Mouse (Mus musculus) bone marrow macrophage, adult 2 months (primary cell): ENCODE results near the gene Gm3755. TPM values are rescaled to one million over a fixed set of nuclear protein-coding genes. Genes with fewer than 3 reads are reported as not detected.
"Not testable (repeated sequence)": the region's sequence is repeated elsewhere in the genome, so short reads cannot be mapped to it uniquely, and the experiment has no call there.

Experiments used
- H3K27ac ChIP-seq: 2 replicates; pipeline ENCODE4 v1.5.1; 2012; ENCODE audit warnings: low read depth, low read length; ENCODE audit not compliant: insufficient read depth
- H3K4me1 ChIP-seq: 2 replicates; pipeline ENCODE4 v1.6.1; 2012; ENCODE audit warnings: low read length; ENCODE audit not compliant: control insufficient read depth, insufficient read depth
- H3K4me3 ChIP-seq: 2 replicates; pipeline ENCODE4 v1.5.1; 2012; ENCODE audit warnings: mild to moderate bottlenecking, low read length, moderate library complexity; ENCODE audit not compliant: insufficient read depth
- polyA plus RNA-seq: library from polyadenylated mRNA; stranded (reverse); fragments of >200 nt; gene quantifications from 2 replicates; pipeline ENCODE4 v1.2.4, GENCODE M21; 2012; ENCODE audit not compliant: missing spikeins, insufficient read depth, insufficient read length

Gm3755 gene
- polyA plus RNA-seq = not detected in 2 replicates

DNA sequence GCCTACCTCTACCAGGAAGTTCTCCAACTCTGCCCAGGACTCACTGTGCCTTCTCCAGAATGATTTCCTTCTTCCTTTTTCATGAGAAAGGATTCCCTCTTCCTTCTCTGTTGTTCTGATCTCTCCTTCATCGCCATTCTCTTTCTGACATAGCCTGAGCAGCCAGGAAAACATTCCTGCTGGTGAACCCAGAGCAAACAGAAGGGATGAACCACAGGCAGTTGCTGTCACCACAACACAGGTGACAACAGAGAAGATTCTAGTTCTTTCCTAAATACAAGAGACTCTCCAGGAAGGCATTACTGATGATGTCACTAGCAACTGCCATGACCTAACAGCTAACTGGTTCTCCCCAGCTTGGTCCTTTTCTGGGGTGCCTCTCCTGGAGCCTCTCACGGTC lies at the start of gene Gm3755:
TSS of gene Gm3755 (minus strand) at position 101 of the 400 bp plus-strand sequence.
- not testable (repeated sequence) for H3K4me1 ChIP-seq, H3K4me3 ChIP-seq

DNA sequence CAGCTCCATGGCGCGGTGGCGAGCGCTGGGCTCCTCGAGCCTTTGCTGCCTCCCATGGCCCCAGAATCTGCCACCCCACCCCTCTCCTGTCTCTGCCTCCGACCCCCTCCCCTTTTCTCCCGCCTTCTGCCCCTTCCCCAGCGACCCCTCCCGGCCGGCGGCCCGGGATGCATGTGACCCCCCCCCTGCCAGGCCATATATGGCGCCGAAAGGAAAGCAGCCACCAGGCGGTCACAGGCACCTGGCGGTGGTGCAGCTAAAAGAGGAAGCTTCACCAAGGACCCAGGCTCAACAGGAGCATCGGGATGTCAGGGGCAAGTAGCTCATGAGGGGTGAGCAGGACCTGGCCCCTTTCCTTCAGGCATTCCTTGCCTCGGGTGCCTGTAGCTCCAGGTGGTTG lies 38.0 kb upstream of the Gm3755 start:
- not testable (repeated sequence) for H3K4me1 ChIP-seq

More for the DNA sequence above, at the start of gene Gm3755:
- not testable (repeated sequence) for H3K27ac ChIP-seq

DNA sequence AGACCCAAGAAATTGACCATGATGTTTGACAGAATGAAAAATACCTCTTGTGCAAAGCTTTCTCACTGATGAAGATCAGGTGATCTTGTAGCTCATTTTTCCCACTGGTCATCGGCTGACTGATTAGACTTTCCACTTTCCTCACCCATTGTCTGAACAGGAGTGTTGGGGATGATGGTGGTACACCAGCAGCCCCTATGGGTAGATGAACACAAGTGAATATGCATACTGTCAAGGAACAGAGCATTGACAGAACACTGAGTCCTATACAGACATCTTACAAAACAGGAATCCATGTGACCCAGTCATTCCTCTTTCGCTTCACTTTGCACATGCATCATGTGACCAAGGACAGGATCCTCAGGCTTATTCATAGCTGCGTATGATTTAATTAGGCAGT lies 32.9 kb upstream of the Gm3755 start, which contains the start of gene Gm3752:
TSS of gene Gm3752 (minus strand) at position 101 of the 400 bp plus-strand sequence.
- H3K4me3 ChIP-seq, H3K4me1 ChIP-seq, H3K27ac ChIP-seq: not testable (repeated sequence)

More for the DNA sequence above, 38.0 kb upstream of the Gm3755 start:
- not testable (repeated sequence) for H3K27ac ChIP-seq, H3K4me3 ChIP-seq

DNA sequence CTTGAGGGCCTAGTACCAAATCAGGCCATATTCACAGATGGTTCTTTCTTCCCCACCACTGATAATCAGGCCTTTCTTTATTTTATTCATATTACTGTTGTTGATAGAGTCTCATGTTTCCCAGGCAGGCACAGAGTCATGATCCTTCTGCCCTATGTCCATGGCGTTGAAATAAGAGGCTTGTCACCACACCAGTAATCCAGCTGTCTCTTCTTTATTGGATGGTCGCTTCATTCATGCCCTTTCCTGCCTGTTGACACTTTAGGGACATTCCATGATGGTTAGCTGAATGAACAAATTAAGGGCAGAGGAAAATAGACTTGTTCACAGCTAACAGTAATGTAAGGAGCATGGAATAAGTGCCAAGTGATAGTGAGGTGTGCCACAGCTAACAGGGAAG lies 28.2 kb downstream of the Gm3755 start:
- H3K4me3 ChIP-seq, H3K27ac ChIP-seq, H3K4me1 ChIP-seq: not testable (repeated sequence)

Other genes starting within 250 kb of the Gm3755 start
- not detected in 2 replicates for gene Gm3727, start 186.2 kb downstream of the Gm3755 start, polyA plus RNA-seq
- gene Gm3739, start 135.9 kb downstream of the Gm3755 start, polyA plus RNA-seq = not detected in 2 replicates
- not detected in 2 replicates for gene Gm5797, start 118.5 kb downstream of the Gm3755 start, polyA plus RNA-seq
- not detected in 2 replicates for gene Gm8374, start 85.8 kb downstream of the Gm3755 start, polyA plus RNA-seq
- not detected in 2 replicates for gene Gm3752, start 32.8 kb upstream of the Gm3755 start, polyA plus RNA-seq
- gene Gm3558, start 117.6 kb upstream of the Gm3755 start, polyA plus RNA-seq = not detected in 2 replicates
- not detected in 2 replicates for gene Gm10338, start 144.7 kb upstream of the Gm3755 start, polyA plus RNA-seq
- not detected in 2 replicates for gene Gm10128, start 193.1 kb upstream of the Gm3755 start, polyA plus RNA-seq